Mouse (Mus musculus) liver, adult 10 weeks (tissue): ENCODE results near the gene Cox17. TPM values are rescaled to one million over a fixed set of nuclear protein-coding genes. Genes with fewer than 3 reads are reported as not detected.

Source experiments
- polyA plus RNA-seq: library from polyadenylated mRNA; stranded (reverse); fragments of 350-450 nt; fragmentation: Illumina TruSeq; extraction: RNeasy Lipid Tissue Mini Kit (QIAGEN cat#74804); gene quantifications from one replicate; pipeline ENCODE4 v1.2.3, GENCODE M21; 2014; ENCODE audit warnings: low read depth, low replicate concordance

Cox17 gene
- polyA plus RNA-seq: 58.9 TPM

GRCm38 (mm10) chr16:38346529-38347325 is at the start of gene Cox17, which contains the start of gene Gm21987:
Gene Cox17, plus strand, starts transcription at chr16:38346991.
Gene Gm21987, plus strand, starts transcription at chr16:38347040.

GRCm38 (mm10) chr16:38341396-38342324 is 5.1 kb upstream of the Cox17 start, which contains the start of gene Maats1:
Gene Maats1, minus strand, starts transcription at chr16:38342143.

GRCm38 (mm10) chr16:38361933-38362332 is 15.1 kb downstream of the Cox17 start, which contains the start of gene Popdc2:
Gene Popdc2, plus strand, starts transcription at chr16:38362209.

Other genes starting within 250 kb of the Cox17 start
- 13.2 TPM for gene Nr1i2, start 52.2 kb upstream of the Cox17 start, polyA plus RNA-seq
- not detected for gene Maats1, start 4.8 kb upstream of the Cox17 start, polyA plus RNA-seq
- gene Gm21987, start within 50 bp of the Cox17 start, polyA plus RNA-seq: not detected
- not detected for gene Popdc2, start 15.2 kb downstream of the Cox17 start, polyA plus RNA-seq
- gene Pla1a, start 86.2 kb downstream of the Cox17 start, polyA plus RNA-seq: 22.8 TPM
- gene Adprh, start 105.7 kb downstream of the Cox17 start, polyA plus RNA-seq: 1.6 TPM
- gene Cd80, start 108.6 kb downstream of the Cox17 start, polyA plus RNA-seq: 0.58 TPM
- 18.3 TPM for gene Timmdc1, start 175.7 kb downstream of the Cox17 start, polyA plus RNA-seq
- 15.6 TPM for gene Poglut1, start 203.3 kb downstream of the Cox17 start, polyA plus RNA-seq
- 20.0 TPM for gene Tmem39a, start 211.7 kb downstream of the Cox17 start, polyA plus RNA-seq